Mouse (Mus musculus): ENCODE measurements around the gene Rps19.

Gene Rps19

DNA sequence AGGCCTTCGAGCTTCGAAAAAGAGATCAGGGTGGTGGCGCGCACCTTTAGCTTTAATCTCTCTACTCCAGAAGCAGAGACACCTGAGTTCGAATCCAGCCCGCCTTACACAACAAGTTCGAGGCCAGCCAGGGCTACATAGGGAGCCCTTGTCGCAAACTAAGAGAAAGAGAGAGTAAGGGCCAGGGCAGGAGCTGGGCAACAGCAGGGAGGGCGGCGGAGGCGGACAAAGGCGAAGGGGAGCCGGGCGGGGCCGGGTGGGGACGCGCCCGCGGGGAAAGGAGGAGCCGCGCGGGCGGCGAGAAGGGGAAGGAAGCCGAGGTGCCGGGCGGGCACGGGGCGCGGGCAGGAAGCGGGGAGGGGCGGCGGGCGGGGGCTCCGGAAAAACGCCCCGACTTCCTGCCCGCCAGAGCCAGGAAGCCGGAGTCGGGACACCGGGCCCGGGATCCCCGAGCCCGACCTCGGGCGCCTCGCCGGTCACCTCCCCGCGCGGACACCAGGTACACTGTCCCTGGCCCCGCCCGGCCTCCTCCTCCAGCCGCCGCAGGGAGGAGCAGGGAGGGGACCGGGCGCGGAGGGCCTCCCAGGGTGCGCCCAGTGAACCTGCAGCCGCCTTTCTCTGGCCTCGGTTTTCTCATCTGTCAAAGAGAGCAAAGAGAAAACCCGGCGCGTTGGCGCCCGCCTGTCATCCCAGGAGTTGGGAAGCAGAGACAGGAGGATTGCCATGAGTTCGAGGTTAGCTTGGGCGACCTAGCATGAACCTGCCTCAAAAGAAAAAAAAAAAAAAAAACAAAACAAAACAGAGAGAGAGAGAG, 18.7 kb downstream of the Rps19 start, which contains the start of gene Arhgef1:
Arhgef1 (plus strand) TSS at position 283 of the 814 bp plus-strand sequence.
- peak; percentile 73 for DNase-seq (ENCODE audit: low spot score)

GRCm38 (mm10) chr7:24903444-24903825, 19.3 kb downstream of the Rps19 start:
- no peak for DNase-seq (ENCODE audit: low spot score)

DNA sequence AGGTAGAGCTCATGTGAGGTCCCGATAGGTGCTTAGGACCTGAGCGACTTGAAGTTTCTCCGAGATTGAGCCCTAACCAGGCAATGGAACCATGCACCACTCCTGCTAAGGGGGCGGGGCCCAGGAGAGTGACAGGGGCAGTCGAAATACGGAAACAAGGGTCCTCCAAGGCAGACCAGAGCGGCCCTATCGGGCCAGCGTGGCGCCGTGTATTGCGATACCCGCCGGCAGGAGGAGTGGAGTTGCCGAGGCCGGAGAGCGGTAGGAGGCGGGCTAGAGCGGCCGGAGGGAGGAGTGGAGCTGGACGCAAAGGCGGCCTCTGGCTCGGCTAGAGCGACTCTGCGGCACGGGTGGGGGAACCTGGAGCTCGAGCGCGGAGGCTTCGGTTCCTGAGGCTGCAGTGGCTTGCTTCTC, 19.9 kb downstream of the Rps19 start:
- DNase-seq (ENCODE audit: low spot score) = peak; percentile 96

GRCm38 (mm10) chr7:24904936-24905335, 20.8 kb downstream of the Rps19 start:
- peak; percentile 73 for DNase-seq (ENCODE audit: low spot score)

GRCm38 (mm10) chr7:24906551-24906950, 22.4 kb downstream of the Rps19 start:
- no peak for DNase-seq (ENCODE audit: low spot score)

DNA sequence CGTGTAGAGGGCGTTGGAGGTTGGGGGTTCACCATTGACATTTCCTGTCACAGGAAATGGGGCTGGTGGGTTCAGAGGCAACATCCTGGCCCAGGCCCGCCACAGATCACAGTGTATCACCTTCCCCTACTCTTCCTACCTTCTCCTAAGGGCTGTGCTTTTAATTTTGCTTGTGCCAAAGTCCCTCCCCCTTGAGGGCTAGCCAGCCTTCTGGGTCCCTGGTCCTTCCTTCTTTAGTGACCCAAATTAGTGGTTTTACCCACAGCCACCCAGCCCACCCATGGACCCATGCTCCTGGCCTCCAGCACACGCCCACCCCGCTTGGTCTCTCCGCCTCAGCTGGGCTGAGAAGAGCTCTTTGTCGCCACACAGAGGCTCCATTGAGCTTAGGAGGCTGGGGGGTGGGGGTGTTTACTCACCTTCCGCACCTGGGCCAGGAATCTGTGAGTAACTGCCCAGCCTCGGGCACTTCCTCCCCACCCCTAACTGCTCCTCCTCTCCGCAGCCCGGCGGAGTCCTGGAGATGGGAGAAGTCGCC, 23.1 kb downstream of the Rps19 start:
- no peak for DNase-seq (ENCODE audit: low spot score)

DNA sequence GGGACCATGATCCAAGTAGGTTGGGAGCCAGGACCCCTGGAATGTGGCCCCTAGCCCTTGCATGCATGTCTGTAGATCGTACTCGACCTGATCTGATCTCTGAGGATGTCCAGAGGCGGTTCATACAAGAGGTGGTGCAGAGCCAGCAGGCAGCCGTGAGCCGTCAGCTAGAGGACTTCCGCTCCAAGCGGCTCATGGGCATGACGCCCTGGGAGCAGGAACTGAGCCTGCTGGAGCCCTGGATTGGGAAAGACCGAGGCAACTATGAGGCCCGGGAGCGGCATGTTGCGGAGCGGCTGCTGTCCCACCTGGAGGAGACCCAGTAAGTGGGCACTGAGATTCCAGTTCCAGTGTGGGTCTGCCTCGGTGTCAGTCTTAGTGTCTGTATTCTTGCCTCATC, 28.3 kb downstream of the Rps19 start:
- DNase-seq (ENCODE audit: low spot score) = no peak

- DNase-seq (ENCODE audit: low spot score) = no peak
Measured at GRCm38 (mm10) chr7:24918763-24919323, 34.7 kb downstream of the Rps19 start.

GRCm38 (mm10) chr7:24919728-24920127, 35.6 kb downstream of the Rps19 start:
- DNase-seq (ENCODE audit: low spot score) = no peak

GRCm38 (mm10) chr7:24930475-24930874, 46.3 kb downstream of the Rps19 start:
- DNase-seq (ENCODE audit: low spot score) = no peak

DNA sequence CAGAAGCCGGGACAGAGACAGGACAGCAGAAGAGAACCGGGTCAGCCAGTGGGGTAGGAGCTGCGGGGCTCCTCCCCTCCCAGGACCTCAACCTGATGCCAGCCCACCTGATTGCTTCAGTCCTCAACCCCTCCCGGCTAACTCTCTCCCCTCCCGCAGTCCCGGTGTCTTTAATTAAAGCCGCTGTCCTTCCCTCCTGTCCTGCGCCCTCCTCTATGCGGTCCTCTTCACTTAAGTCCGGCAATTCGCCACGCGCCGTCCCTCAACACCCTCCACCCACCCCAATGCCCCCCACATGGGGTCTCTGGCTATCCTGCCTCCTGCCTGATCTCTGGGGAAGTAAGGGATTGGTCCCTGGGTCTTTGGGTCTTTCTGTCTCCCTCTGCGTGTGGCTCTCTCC, 47.5 kb downstream of the Rps19 start:
- no peak for DNase-seq (ENCODE audit: low spot score)

Measured in testis, postnatal 10 days (tissue).